Mouse (Mus musculus) lung, embryonic 15.5 days (tissue): ENCODE data around the gene Vmn2r88. TPM values are rescaled to one million over a fixed set of nuclear protein-coding genes. Genes with fewer than 3 reads are reported as not detected.

Source experiments
- polyA plus RNA-seq: library from polyadenylated mRNA; unstranded; fragments of >200 nt; fragmentation: Nextera tagmentation; extraction: Ambion mirVana; gene quantifications from 2 replicates; pipeline ENCODE4 v1.2.1, GENCODE M21; 2015

The Vmn2r88 gene
- polyA plus RNA-seq, 1 experiment from 2014 or later = not detected

Other genes starting within 250 kb of the Vmn2r88 start
- not detected in 2 replicates for gene Rnase2b, start 248.6 kb upstream of the Vmn2r88 start, polyA plus RNA-seq
- not detected in 2 replicates for gene Ang2, start 211.7 kb upstream of the Vmn2r88 start, polyA plus RNA-seq
- gene Ear14, start 207.4 kb upstream of the Vmn2r88 start, polyA plus RNA-seq = not detected in 2 replicates
- gene Rnase2a, start 154.7 kb upstream of the Vmn2r88 start, polyA plus RNA-seq = not detected in 2 replicates
- gene Gm7247, start 49.1 kb upstream of the Vmn2r88 start, polyA plus RNA-seq = not detected in 2 replicates
- not detected in 2 replicates for gene Vmn2r89, start 41.0 kb downstream of the Vmn2r88 start, polyA plus RNA-seq
- not detected in 2 replicates for gene Gm5622, start 142.0 kb downstream of the Vmn2r88 start, polyA plus RNA-seq
- not detected in 2 replicates for gene Gm17175, start 163.2 kb downstream of the Vmn2r88 start, polyA plus RNA-seq
- gene Gm17174, start 181.3 kb downstream of the Vmn2r88 start, polyA plus RNA-seq = not detected in 2 replicates
- gene Gm17078, start 200.5 kb downstream of the Vmn2r88 start, polyA plus RNA-seq = not detected in 2 replicates
- not detected in 2 replicates for gene Gm4181, start 224.8 kb downstream of the Vmn2r88 start, polyA plus RNA-seq